Mouse (Mus musculus): ENCODE measurements at regions not wholly inside any gene's neighbourhood (a gene's known extent, or its start where the extent isn't known, plus 50 kb on each side); places are given as distances from the start of the nearest gene placed in this dataset.
A peak's percentile ranks its signal among the peaks of the same experiment; 100 is the strongest.
"Not testable (repeated sequence)": the region's sequence is repeated elsewhere in the genome, so short reads cannot be mapped to it uniquely, and the experiment has no call there.

DNA sequence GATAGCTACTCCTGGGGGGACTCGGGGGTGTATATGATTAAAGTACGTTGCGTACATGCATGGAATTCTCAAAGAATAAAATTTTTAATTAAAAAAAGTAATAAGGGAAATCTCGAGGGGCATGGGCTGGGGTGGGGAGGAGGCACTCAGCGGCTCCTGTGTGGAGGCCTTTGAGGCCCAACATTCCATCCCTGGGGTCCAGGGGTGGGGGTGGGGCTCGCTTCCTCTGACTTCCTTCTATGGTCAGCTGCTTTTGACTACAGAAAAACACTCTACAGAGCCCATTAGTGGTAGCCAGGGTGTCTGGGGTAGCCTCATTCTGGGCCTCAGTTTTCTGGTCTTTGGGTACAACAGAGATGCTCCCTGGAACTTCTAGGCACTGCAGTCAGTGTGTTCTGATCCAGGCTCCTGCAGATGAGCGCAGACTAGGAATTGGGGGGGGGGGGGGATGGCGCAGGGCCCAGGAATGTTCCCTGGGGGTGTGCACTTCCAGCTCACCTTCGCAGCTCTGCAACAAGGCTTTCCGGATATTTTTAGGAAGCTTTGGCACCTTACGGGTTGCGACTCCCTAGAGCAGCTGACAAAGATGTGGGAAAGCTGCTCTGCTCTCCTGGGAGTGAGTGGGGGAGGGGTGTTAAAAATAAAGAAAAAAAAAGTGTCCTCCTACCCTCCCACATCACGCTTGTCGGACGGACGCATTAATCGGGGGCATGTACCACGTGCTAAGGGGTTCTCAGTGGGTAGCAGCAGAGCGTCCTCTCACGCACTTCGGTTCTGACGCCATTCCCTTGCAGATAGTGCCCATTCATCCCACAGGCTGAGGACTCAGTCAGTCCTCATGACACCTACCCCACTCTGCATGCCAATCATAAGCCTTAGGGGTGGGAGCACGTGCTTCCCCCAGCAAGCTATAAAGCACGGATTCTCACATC lies 89.1 kb downstream of the Rhob start:
- DNase-seq = peak; percentile 23

DNA sequence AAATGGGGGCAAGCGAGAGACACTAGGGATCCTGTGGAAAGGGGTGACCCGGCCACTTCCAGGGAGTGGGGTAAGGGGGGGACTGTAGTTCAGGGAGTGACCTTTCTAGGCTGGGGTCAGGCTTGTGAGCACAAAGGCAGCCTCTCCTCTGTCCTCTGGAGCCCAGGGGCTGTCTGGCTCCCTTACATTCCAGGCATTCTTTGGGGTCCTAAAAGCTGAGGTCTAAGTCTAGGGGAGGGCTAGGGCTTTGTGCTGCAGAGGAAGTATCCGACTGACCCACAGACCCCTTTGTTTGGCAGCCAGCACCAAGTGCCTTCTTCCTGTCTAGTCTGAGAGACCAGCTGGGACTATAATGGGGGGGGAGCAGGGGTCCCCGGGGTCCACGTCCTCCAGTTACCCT lies 88.9 kb downstream of the Hs1bp3 start:
- DNase-seq = no peak

DNA sequence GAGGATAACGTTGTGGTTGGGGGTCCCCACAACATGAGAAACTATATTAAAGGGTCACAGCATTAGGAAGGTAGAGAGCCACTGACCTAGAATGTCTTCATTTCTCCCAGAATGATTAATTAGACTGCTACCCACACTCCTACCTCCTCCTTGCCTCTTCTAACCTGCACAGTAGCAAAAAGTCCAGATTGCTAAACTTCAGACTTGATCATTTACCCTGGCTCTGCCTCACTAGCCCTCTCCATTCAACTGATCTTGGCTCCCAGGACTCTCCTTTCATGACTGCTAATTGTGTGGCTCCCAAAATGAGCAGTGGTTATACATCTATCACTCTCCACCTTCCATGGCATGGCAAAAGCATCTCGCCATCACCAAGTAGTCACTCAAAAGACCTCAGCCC lies 88.1 kb downstream of the Hs1bp3 start:
- DNase-seq = no peak

DNA sequence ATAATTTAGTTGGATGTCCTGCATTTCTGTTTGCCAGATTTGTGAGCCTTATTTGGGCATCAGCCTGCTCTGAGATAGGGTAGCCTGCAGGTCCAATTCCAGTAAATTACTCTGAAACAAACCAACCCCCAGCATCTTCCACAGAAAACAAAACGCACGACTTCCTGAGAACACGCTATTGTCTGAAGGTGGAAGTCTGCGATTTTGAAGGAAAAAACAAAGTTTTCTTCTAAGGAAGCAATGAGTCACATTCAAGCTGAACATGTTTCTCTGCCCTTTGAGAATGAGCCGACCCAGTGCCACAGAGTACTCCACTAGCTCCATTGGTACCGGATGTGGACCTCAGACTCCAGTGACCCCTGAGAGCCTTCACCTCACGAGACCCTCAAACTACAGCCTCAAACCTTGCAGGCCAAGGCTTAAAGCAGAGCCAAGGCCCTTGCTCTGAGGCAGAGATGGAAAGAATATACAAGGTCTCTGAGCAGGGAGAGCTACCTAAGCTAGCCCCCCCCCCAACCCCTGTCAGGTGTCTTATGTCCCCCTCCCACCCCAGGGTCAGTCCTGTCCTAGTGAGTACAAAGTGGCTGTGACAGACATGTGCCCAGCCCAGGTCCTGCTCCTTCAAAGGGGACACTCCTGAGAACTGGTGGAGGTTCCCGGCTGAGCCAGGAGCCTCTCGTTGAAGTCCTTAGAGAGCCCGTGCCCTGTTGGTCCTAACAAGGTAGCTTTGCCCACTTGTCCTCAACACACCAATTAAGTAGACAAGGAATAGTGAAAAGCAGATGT lies 87.3 kb downstream of the Hs1bp3 start:
- no peak for DNase-seq

DNA sequence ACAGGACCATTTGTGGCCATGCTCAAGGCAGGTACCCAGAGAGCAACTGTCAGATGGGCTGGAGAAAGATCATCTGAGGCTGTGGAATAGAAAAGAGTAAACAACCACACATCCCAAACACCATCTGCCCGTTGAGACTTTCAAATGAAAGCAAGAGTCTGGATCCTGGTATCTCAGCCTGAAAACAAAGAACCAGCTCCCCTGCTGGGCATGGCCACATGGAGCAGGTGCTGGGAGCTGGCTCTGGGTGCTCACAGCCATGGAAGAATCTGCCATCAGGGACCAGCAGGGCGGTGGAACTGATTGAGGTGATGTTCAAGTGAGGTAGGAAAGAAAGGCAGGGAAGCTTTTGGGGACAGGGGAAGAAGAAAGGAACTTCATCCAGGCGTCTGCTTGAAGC lies 85.6 kb downstream of the Hs1bp3 start:
- DNase-seq = no peak

DNA sequence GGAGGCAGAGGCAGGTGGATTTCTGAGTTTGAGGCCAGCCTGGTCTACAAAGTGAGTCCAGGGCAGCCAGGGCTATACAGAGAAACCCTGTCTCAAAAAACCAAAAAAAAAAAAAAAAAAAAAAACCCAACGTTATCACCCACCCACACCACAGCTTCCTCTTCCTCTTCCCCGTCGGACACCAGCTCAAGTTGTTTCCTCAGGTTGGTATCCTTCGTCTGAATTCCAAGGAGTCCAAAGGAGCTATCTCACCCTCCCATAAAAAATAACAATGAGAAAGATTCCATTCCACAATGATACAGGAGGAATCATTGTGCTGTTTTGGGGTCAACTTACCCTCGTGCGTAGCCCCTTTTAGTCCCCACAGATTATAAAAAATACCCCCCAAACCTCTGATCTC lies 83.2 kb downstream of the Hs1bp3 start:
- DNase-seq = not testable (repeated sequence)

DNA sequence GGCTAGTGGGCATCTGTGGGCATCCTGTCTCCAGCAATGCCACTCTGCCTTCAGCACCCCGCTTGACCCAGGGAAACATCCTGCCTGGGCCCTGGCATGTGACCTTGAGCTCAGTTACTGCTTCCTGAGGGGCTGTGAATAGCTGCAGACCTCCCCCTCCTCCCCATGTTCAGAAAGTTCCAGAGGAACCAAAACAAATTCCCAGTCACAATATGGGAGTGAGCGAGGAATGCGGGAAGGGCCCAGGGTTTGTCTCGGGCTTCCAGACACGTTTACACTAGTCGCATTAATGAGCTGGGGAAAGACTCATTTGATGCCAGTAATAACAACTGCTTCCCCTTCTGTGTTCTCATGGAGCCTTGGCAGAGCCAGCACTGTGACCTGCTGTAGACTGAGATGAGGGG lies 81.7 kb downstream of the Hs1bp3 start:
- peak; percentile 80 for DNase-seq

DNA sequence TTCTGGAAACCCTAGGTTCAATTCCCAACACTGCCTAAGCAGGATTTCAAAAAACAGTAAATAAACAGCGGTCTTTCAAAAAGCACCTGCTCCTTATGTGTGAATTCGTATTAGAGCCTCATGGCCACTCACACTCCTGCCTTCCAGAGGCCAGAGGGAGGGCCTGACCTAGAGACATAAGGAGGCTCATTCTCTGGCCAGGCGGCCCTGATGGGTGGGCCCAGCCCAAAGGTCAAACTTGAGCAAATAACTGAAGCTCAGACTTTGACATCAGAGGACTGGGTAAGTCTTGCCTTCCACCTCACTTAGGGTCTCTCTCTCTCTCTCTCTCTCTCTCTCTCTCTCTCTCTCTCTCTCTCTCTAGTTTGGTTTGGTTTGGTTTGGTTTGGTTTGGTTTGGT lies 80.7 kb downstream of the Hs1bp3 start:
- no peak for DNase-seq

Measured in lung, postnatal 36 days (tissue).